Mouse (Mus musculus) liver, embryonic 11.5 days (tissue): ENCODE results near the gene Psenen. TPM values are rescaled to one million over a fixed set of nuclear protein-coding genes. Genes with fewer than 3 reads are reported as not detected.

Source experiments
- ATAC-seq: fragments of 200-750 bp; cut with Nextera tagmentation; replicated peaks from 2 replicates; pipeline ENCODE4 v1.8.0; 2017; ENCODE audit warnings: moderate number of reproducible peaks, mild to moderate bottlenecking, moderate TSS enrichment, moderate library complexity; ENCODE audit not compliant: low FRiP score
- DNase-seq: peaks from one replicate; pipeline ENCODE4 v3.0.0-alpha.2; 2017; ENCODE audit warnings: low spot score
- H3K27ac ChIP-seq: fragments of 300-500 bp; sonication (generic); 2 replicates; pipeline ENCODE4 v1.5.1; 2014; ENCODE audit warnings: mild to moderate bottlenecking, low read depth, low read length, control low read depth
- H3K27me3 ChIP-seq: fragments of 300-500 bp; sonication (generic); replicated peaks from 2 replicates; pipeline ENCODE4 v1.6.1; 2014; ENCODE audit warnings: low read length, mixed read lengths; ENCODE audit not compliant: control insufficient read depth, insufficient read depth
- H3K36me3 ChIP-seq: fragments of 300-500 bp; sonication (generic); 2 replicates; pipeline ENCODE4 v1.6.1; 2014; ENCODE audit warnings: mild to moderate bottlenecking, low read length, moderate library complexity, mixed read lengths; ENCODE audit not compliant: control insufficient read depth, insufficient read depth
- H3K4me1 ChIP-seq: fragments of 300-500 bp; sonication (generic); replicated peaks from 2 replicates; pipeline ENCODE4 v1.6.1; 2014; ENCODE audit warnings: low read length, mixed read lengths; ENCODE audit not compliant: control insufficient read depth, insufficient read depth
- H3K4me2 ChIP-seq: fragments of 300-500 bp; sonication (generic); 2 replicates; pipeline ENCODE4 v1.6.1; 2014; ENCODE audit warnings: mild to moderate bottlenecking, control low read depth, moderate library complexity
- H3K4me3 ChIP-seq: fragments of 300-500 bp; sonication (generic); 2 replicates; pipeline ENCODE4 v1.5.1; 2014; ENCODE audit warnings: low read depth, low read length, control low read depth
- H3K9ac ChIP-seq: fragments of 300-500 bp; sonication (generic); 2 replicates; pipeline ENCODE4 v1.6.1; 2014; ENCODE audit warnings: low read depth, low read length, control low read depth
- H3K9me3 ChIP-seq: fragments of 300-500 bp; sonication (generic); 2 replicates; pipeline ENCODE4 v1.6.1; 2016; ENCODE audit warnings: low read length, inconsistent platforms, mixed read lengths; ENCODE audit not compliant: control insufficient read depth
- WGBS: fragments of 180-500 bp; shearing (Covaris S2); extraction: QIAGEN DNeasy Blood & Tissue Kit; methylation state at CpG from one replicate; pipeline ENCODE4 v1.1.7; 2014; 5-methylcytosine and 5-hydroxymethylcytosine counted together
- polyA plus RNA-seq: library from polyadenylated mRNA; unstranded; fragments of >200 nt; fragmentation: Nextera tagmentation; extraction: Ambion mirVana; gene quantifications from 2 replicates; pipeline ENCODE4 v1.2.1, GENCODE M21; 2014

Gene Psenen
- polyA plus RNA-seq, 1 experiment from 2014 or later: 102 TPM

DNA sequence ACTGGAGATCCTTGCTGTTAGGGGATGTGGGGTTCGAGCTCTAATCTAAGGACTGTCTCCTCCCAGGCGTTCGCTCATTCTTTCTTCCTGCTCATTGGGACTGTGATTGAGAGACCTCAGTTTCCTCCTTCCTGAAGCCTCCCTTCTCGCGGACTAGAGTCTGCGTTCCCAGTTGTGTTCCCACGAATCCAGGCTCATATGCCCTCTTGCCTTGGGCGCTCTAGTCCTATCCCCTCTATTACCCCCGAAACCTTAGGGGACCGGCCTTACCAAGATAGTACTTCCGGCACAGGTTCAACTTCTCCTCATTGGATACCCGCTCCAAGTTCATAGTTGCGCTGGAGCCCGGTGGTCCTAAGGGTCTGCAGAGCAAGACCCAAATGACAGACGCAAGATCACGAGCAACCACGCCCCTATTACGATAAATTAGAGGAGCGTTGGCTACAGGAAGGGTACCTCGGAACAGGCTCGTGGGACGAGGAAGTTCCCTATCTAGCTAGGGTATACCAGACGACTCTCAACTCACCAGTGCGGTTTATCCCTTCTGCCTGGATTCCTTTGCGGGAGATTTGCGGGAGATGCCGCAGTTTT is 806 bp downstream of the Psenen start:
- peak overlapping the region; percentile 51; the same call in 1 of the 2 replicates for H3K27ac ChIP-seq
- ATAC-seq (0 out of 2 replicates have a peak, but pooled peaks have one; percentile 5), DNase-seq (peak; percentile 44)
- H3K4me2 ChIP-seq: peak overlapping the region; percentile 80
- H3K27me3 ChIP-seq: no peaks in the 10 kb centered on the region
- no peaks in the 10 kb centered on the region for H3K9me3 ChIP-seq
- H3K36me3 ChIP-seq: peaks cover 5% of the 10 kb centered on the region; the same call in 1 of the 2 replicates
- H3K4me3 ChIP-seq: peak overlapping the region; percentile 81
- H3K4me1 ChIP-seq: peaks cover 17% of the 10 kb centered on the region
- peak overlapping the region; percentile 74 for H3K9ac ChIP-seq
- WGBS: under 1% methylated on average over 27 of the region's 27 CpGs

DNA sequence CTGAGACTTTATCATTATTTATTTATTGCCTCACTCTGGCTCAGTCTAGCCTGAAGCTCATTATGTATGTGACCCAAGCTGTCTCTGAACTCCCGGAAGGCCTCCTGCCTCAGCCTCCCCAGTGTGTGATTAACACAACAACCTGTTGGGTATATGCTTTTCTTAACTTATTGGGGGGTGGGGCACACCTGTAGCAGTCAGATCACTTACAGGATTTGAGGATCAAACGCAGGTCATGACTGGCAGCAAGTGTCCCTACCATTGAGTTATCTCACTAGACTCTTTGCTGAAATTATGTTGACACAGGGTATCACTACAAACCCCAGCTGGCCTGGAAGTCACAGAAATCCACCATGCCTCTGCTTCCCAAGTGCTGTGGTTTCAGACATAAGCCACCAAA is 3.1 kb downstream of the Psenen start:
- 0 out of 2 replicates have a peak overlapping the region, but pooled peaks have one; percentile 75 for H3K4me3 ChIP-seq

DNA sequence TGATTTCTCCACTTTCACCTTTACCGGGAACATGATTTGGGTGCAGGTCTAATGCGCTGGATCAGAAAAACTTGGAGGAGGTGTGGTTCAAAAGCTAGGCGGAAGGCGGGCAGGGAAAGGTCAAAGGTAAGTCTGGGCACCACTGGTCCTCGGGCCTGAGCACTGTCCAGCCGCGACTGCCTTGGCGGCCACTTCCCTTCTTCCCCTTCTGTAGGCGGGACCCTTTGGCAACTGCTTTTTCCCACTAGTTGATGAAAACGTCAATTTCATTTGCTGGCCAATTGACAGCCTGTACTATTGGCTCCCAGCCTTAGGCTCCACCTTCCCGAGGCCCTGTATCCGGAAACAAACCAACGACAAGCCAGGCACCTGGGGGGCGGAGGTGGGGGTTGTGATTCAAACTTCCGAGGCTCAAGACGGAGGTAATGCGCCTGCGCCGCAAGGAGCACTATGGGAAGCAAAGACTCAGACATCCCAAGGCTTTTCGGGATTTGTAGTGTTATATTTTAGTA is 3.9 kb downstream of the Psenen start, which contains the start of gene Lin37:
Gene Lin37 (minus strand): TSS at position 396 of the 512 bp plus-strand sequence.
- DNase-seq (peak; percentile 86), ATAC-seq (peak; percentile 81)
- Histone ChIP-seq H3K4me2 (peak within 1 kb of the TSS; percentile 75), H3K9ac (peak within 1 kb of the TSS; percentile 72), H3K4me3 (peak within 1 kb of the TSS; percentile 75), H3K27me3 (no peaks in the 10 kb centered on the region), H3K9me3 (no peaks in the 10 kb centered on the region), H3K4me1 (peaks cover 17% of the 10 kb centered on the region), H3K36me3 (peaks cover 21% of the 10 kb centered on the region), H3K27ac (peak within 1 kb of the TSS; percentile 62; the same call in 1 of the 2 replicates)
- WGBS: under 1% methylated on average over 20 of the region's 20 CpGs

More for the DNA sequence above, 3.1 kb downstream of the Psenen start:
- no peak for DNase-seq
- WGBS: 63% methylated on average over 2 of the region's 2 CpGs
- Histone ChIP-seq H3K27me3 (no peaks in the 10 kb centered on the region), H3K4me1 (peaks cover 17% of the 10 kb centered on the region), H3K9me3 (no peaks in the 10 kb centered on the region), H3K36me3 (peaks cover 15% of the 10 kb centered on the region), H3K4me2 (peak overlapping the region; percentile 75), H3K9ac (no peak overlapping the region), H3K27ac (no peak overlapping the region)
- ATAC-seq: no peak

DNA sequence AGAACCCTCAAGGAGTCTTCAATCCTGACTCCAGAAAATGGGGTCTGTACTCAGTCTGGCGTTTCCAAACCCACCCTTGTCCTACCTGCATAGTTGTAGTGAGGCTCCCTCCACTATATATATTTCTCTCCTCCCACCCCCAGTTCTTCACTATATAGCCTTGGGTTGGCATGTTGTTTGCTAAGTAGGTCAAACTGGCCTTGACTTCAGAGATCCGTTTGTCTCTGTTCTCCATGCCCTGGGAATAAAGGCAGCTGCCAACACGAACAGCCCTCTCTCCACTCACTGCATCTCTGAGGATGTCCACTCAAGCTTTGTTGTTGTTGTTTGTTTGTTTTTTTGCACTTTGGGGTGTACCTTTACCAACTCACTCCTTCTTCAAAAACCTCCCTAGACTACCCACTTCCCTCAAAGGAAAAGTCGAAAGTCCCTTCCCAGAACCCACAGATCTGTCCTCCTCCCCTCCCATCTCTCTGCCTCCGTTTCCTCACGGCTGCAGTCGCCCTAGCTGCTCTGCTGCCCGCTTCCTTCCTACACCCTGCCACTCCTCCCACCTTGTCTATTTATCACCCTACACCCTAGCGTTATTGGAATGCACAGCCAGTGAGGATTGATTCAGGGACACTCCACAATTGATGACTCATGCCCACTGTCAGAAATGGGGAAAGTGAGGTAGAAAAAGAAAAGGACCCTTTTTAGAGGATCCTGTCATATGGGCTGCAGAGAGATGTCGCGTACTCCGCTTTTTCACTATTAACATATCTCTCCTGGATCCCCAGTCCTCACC is 4.6 kb downstream of the Psenen start:
- ATAC-seq (peak; percentile 7; the same call in 1 of the 2 replicates), DNase-seq (no peak)
- Histone ChIP-seq H3K4me1 (peaks cover 11% of the 10 kb centered on the region), H3K4me3 (peak overlapping the region; percentile 75), H3K27ac (peak overlapping the region; percentile 62; the same call in 1 of the 2 replicates), H3K9me3 (no peaks in the 10 kb centered on the region), H3K4me2 (peak overlapping the region; percentile 75), H3K27me3 (no peaks in the 10 kb centered on the region), H3K36me3 (peaks cover 21% of the 10 kb centered on the region), H3K9ac (peak overlapping the region; percentile 72)
- WGBS: 11% methylated on average over 12 of the region's 12 CpGs

DNA sequence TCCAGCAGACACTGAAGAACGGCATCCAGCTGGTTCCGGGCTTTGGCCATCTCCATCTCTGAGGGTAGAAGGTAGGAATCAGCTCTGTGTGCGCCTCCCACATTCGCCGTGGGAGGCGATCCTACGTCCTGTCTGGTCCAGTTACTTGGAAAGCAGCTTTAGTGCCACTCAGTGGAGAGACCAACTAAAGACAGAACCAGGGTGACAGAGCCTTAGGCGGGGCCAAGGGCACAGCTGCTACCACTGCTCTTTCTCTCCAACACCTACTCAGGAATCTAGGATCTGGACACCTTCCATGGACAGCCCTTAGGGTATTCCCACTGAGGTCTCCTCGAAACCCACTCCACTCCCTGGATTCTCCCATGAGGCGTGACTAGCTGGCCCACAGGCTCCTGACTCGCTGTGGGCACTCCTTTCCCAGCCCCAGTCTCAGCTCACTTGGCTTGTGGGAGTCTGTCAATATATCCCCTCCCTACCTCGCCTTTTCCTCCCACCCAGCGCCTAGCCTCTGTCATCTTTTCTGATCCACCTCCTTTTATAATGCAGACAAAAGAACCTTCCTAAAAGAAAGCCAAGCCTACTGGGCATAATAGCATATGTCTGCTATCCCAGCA is 5.4 kb downstream of the Psenen start:
- DNase-seq (no peak), ATAC-seq (no peak)
- peaks cover 17% of the 10 kb centered on the region for H3K4me1 ChIP-seq

DNA sequence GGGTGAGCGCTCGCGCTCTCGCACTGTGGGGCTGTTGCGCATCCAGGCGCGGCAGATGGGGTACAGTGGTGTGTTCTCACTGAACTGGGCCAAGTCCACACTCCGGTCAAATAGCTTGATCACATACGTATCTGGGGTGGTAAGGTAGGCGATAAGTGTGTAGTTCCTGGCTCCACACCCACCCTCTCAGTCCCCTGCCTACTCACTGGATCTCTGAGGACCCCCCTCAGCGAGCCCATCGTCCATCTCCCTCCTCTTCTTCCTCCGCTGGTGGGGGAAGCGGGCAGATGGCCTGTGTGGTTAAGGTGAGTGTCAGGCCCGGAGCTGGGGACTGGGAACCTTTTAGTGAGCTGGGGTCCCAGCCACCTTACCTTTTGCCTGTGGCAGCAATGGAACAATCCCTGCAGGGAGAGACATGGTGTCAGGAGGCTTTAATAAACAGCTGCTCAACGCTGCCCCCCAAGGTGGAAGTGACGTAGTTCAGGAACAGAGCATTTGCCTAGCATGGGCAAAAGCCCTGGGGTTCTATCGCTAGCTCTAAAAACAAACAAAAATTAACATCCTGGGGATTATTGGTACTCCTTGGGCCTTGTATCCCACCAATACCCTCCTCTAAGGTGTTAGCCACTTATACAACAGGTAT is 6.4 kb downstream of the Psenen start:
- WGBS: 92% methylated on average over 18 of the region's 18 CpGs
- Histone ChIP-seq H3K27ac (no peak overlapping the region), H3K9me3 (no peaks in the 10 kb centered on the region), H3K4me3 (0 out of 2 replicates have a peak overlapping the region, but pooled peaks have one; percentile 2), H3K4me1 (peaks cover 21% of the 10 kb centered on the region), H3K9ac (no peak overlapping the region), H3K36me3 (peaks cover 21% of the 10 kb centered on the region), H3K4me2 (no peak overlapping the region), H3K27me3 (no peaks in the 10 kb centered on the region)
- no peak for ATAC-seq
- no peak for DNase-seq

More for the DNA sequence above, 5.4 kb downstream of the Psenen start:
- Histone ChIP-seq H3K27ac (no peak overlapping the region), H3K27me3 (no peaks in the 10 kb centered on the region), H3K4me2 (peak overlapping the region; percentile 75), H3K36me3 (peaks cover 21% of the 10 kb centered on the region), H3K4me3 (peak overlapping the region; percentile 75), H3K9ac (no peak overlapping the region; the same call in 1 of the 2 replicates), H3K9me3 (no peaks in the 10 kb centered on the region)
- WGBS: 87% methylated on average over 13 of the region's 13 CpGs

DNA sequence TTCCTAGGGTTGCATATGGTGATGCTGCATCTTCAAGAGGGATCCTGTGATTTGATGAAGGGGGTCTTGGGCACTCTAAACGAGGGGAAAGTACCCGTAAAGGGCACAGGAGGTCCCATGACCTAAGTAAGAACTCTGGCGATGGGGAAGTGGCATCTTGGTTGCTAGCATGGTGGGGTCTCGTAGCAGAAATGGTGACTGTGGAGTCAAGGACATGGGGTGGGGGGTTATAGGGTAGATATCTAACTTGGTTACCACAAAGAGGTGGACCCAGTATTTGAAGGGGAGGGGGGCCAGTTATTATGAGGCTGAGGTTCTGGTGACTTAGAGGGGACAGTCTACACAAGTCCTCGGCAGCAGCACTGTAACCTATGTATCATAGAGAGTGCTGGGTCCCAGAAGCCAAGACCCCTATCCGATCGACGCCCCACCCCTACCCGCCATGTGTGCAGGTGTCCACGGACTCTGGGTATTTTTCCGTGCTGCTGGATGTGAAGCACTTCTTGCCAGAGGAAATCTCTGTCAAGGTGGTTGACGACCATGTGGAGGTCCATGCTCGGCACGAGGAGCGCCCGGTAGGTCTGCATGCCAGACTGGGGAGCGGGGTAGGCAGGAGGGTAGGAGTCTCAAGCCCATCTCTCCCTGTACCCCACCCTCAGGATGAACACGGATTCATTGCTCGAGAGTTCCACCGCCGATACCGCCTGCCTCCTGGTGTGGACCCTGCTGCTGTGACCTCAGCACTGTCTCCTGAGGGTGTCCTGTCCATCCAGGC is 9.4 kb downstream of the Psenen start:
- Histone ChIP-seq H3K4me3 (peak overlapping the region; percentile 67), H3K4me1 (peaks cover 21% of the 10 kb centered on the region), H3K27ac (no peak overlapping the region), H3K9me3 (no peaks in the 10 kb centered on the region), H3K36me3 (peaks cover 21% of the 10 kb centered on the region), H3K9ac (peak overlapping the region; percentile 82), H3K4me2 (peak overlapping the region; percentile 98), H3K27me3 (no peaks in the 10 kb centered on the region)
- no peak for ATAC-seq
- DNase-seq: no peak
- WGBS: 84% methylated on average over 22 of the region's 22 CpGs
